Mouse (Mus musculus) cortical plate, adult 2 months (tissue): ENCODE results near the gene Gprc5a.

Experiments used
- CTCF ChIP-seq: fragments of 200-500 bp; IDR thresholded peaks from 2 replicates; pipeline ENCODE4 v1.5.1; 2011; ENCODE audit warnings: mild to moderate bottlenecking, control low read depth, low read length; ENCODE audit not compliant: insufficient read depth; ENCODE audit errors: extremely low read depth
- POLR2A ChIP-seq: fragments of 200-500 bp; IDR thresholded peaks from 2 replicates; pipeline ENCODE4 v1.6.1; 2011; ENCODE audit warnings: mild to moderate bottlenecking, low read length, control low read depth; ENCODE audit not compliant: insufficient read depth; ENCODE audit errors: extremely low read depth

DNA sequence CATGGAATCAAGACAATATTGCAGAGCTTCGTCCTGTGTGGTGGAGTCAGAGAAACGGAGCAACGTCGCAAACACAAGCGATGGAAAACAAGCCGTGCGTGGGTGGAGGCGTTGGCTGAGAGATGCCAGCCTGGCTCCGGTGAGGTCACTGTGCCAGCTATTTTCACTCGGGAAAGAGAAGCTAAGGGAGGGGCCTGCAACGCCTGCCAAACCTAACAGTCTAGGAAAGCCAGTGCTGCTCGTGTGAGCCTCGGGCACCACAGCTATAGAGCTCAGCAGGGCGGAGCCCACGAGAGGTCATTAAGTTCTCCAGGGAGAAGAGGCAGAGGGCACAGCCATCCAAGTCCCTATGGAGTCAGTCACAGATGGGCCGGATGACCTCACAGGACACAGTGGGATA lies 16.5 kb upstream of the Gprc5a start:
- TF ChIP-seq POLR2A (no peak), CTCF (no peak)
